ENCODE assay signal across 7 mouse cellular contexts in the genomic region with DNA sequence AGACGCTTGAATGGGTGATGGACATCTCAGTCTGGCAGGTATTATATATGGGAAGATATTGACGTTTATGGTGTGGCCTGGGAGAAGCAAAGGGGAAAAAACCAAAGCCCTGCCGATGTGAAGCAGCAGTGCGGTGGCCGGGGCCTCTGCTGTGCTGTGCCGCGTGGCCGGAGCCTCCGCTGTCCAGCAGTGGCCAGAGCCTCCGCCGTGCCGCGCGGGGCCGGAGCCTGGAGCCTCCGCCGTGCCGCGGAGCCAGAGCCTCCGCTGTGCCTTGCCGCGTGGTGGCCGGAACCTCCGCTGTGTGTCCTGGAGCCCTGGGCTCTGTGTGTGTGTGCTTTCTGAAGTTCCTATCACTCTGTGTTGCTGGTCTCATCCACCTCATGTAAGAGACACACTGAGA. TPM values are rescaled to one million over a fixed set of nuclear protein-coding genes. Genes with fewer than 3 reads are reported as not detected.
DNase-seq lines count a peak whose midpoint lies in the region; ATAC-seq lines count a peak whose summit lies in the region.

No protein-coding gene starts in this region.

- DNase-seq in lung, postnatal 10 days: peak; percentile 17
- DNase-seq in lung, postnatal 14 days: no peak
- peak; percentile 57 to 72 for DNase-seq in kidney, postnatal 4 days
- DNase-seq in left cerebral cortex, adult 8-10 months (ENCODE audit: low spot score in 2 of 2): no peak
- no peak for DNase-seq in left cerebral cortex, postnatal 10 days (ENCODE audit: extremely low spot score in 1 of 2, low spot score in 2 of 2)

- 0 out of 2 replicates have a peak, but pooled peaks have one; percentile 36 for ATAC-seq in forebrain, embryonic 13.5 days
- peak; percentile 37; the same call in 1 of the 2 replicates for ATAC-seq in stomach, embryonic 14.5 days (ENCODE audit: insufficient number of reproducible peaks, insufficient read depth, low FRiP score, low read depth)

- intact Hi-C loops in left cerebral cortex, postnatal 10 days (cut with DNase I): no loop called here

- peak overlapping the region; percentile 21 for H3K4me3 ChIP-seq in forebrain, embryonic 13.5 days
- H3K4me3 ChIP-seq in stomach, embryonic 14.5 days (ENCODE audit: low read depth, low read length): peak overlapping the region; percentile 5; the same call in 1 of the 2 replicates

- 0 out of 2 replicates have a peak, but pooled peaks cover 3% of the 10 kb centered on the region for H3K27me3 ChIP-seq in forebrain, embryonic 13.5 days
- H3K27me3 ChIP-seq in stomach, embryonic 14.5 days (ENCODE audit: control insufficient read depth, insufficient read depth, low read length): no peaks in the 10 kb centered on the region

- no peak overlapping the region for H3K27ac ChIP-seq in forebrain, embryonic 13.5 days
- no peak overlapping the region for H3K27ac ChIP-seq in stomach, embryonic 14.5 days (ENCODE audit: low read length)

- H3K9ac ChIP-seq in forebrain, embryonic 13.5 days: peak overlapping the region; percentile 52
- H3K9ac ChIP-seq in stomach, embryonic 14.5 days (replicated peaks; ENCODE audit: low read depth, low read length): no peak overlapping the region

- no peaks in the 10 kb centered on the region for H3K9me3 ChIP-seq in forebrain, embryonic 13.5 days (replicated peaks)
- H3K9me3 ChIP-seq in stomach, embryonic 14.5 days (ENCODE audit: control insufficient read depth, low read depth, low read length): no peaks in the 10 kb centered on the region

- peaks cover 6% of the 10 kb centered on the region; the same call in 1 of the 2 replicates for H3K4me1 ChIP-seq in forebrain, embryonic 13.5 days
- H3K4me1 ChIP-seq in stomach, embryonic 14.5 days (ENCODE audit: control insufficient read depth, insufficient read depth, low read length): no peaks in the 10 kb centered on the region

- WGBS in forebrain, embryonic 13.5 days: 67% methylated on average over 24 of the region's 24 CpGs
- 41% methylated on average over 24 of the region's 24 CpGs for whole genome bisulfite sequencing in stomach, embryonic 14.5 days

- H3K36me3 ChIP-seq in forebrain, embryonic 13.5 days (ENCODE audit: poor library complexity, severe bottlenecking): peaks cover 14% of the 10 kb centered on the region
- no peaks in the 10 kb centered on the region; the same call in 1 of the 2 replicates for H3K36me3 ChIP-seq in stomach, embryonic 14.5 days (ENCODE audit: control insufficient read depth, insufficient read depth, low read length)

- H3K4me2 ChIP-seq in forebrain, embryonic 13.5 days: peak overlapping the region; percentile 54
- H3K4me2 ChIP-seq in stomach, embryonic 14.5 days (replicated peaks; ENCODE audit: low read depth, low read length): peak overlapping the region; percentile 35

RNA-seq across cellular contexts. Expression of a gene that starts 17.9 kb away (rescaled TPM):
- polyA plus RNA-seq in forebrain, embryonic 13.5 days (2015; fragmentation: Nextera tagmentation; extraction: Ambion mirVana): 7.5 and 8.2 TPM in 2 replicates
- 15.2 and 15.9 TPM in 2 replicates for polyA plus RNA-seq in stomach, embryonic 14.5 days (2014; fragmentation: Nextera tagmentation; extraction: Ambion mirVana)
- total RNA-seq in left cerebral cortex, adult 8-10 months (2022): 100 to 1,000 TPM; 106 to 127 (median 111) TPM
- total RNA-seq in left cerebral cortex, postnatal 10 days (2021): 10 to 100 TPM; 59.2 to 59.8 TPM

Comparison
In these comparisons a context has a peak if more than half of its experiments do, and no peak if none do; other contexts are left out.
1. DNase-seq: peak in lung, postnatal 10 days (single experiment) and kidney, postnatal 4 days (2 of 2); none in lung, postnatal 14 days (single experiment), left cerebral cortex, adult 8-10 months (0 of 2) and left cerebral cortex, postnatal 10 days (0 of 2).